Mouse (Mus musculus) thymus, postnatal 4 days (tissue): ENCODE results near the gene Pmm1.
A peak's percentile ranks its signal among the peaks of the same experiment; 100 is the strongest.
"Not testable (repeated sequence)": the region's sequence is repeated elsewhere in the genome, so short reads cannot be mapped to it uniquely, and the experiment has no call there.

Experiments used
- DNase-seq: peaks from one replicate; pipeline ENCODE4 v3.0.0; 2021

Gene Pmm1

GRCm38 (mm10) chr15:81925760-81926445 is 34.8 kb downstream of the Pmm1 start, which contains the start of gene Polr3h:
Gene Polr3h (minus strand): TSS chr15:81926240.
- DNase-seq, result peak; percentile 99

- DNase-seq, result no peak
Observed at GRCm38 (mm10) chr15:81924933-81925332, 35.8 kb downstream of the Pmm1 start.

GRCm38 (mm10) chr15:81921255-81921654 is 39.5 kb downstream of the Pmm1 start:
- DNase-seq, result no peak

GRCm38 (mm10) chr15:81920546-81921217 is 40.0 kb downstream of the Pmm1 start:
- no peak for DNase-seq

- DNase-seq, result no peak
Observed at GRCm38 (mm10) chr15:81919062-81919461, 41.7 kb downstream of the Pmm1 start.

GRCm38 (mm10) chr15:81917621-81918463 is 42.9 kb downstream of the Pmm1 start:
- peak; percentile 93 for DNase-seq

GRCm38 (mm10) chr15:81917201-81917600 is 43.5 kb downstream of the Pmm1 start:
- no peak for DNase-seq

- DNase-seq, result no peak
Observed at GRCm38 (mm10) chr15:81915663-81916062, 45.1 kb downstream of the Pmm1 start.

- DNase-seq, result no peak
Observed at GRCm38 (mm10) chr15:81914668-81915067, 46.1 kb downstream of the Pmm1 start.

GRCm38 (mm10) chr15:81912498-81912897 is 48.2 kb downstream of the Pmm1 start:
- no peak for DNase-seq

- not testable (repeated sequence) for DNase-seq
Observed at GRCm38 (mm10) chr15:81908767-81909166, 52.0 kb downstream of the Pmm1 start.

GRCm38 (mm10) chr15:81907953-81908352 is 52.8 kb downstream of the Pmm1 start:
- DNase-seq, result no peak

- DNase-seq, result peak; percentile 90
Observed at GRCm38 (mm10) chr15:81904939-81905338, 55.8 kb downstream of the Pmm1 start.
